8 mouse cellular contexts compared by ENCODE assay signal in genomic region chr19:5894002-5894678, GRCm38 (mm10). TPM values are rescaled to one million over a fixed set of nuclear protein-coding genes. Genes with fewer than 3 reads are reported as not detected.
DNase-seq lines count a peak whose midpoint lies in the region.

Gene Tigd3 (minus strand): TSS chr19:5894149.

- H3K36me3 ChIP-seq in megakaryocyte, embryonic 14.5 days (replicated peaks; ENCODE audit: low read length): peaks cover 75% of the 10 kb centered on the region

- no peaks in the 10 kb centered on the region for H3K27me3 ChIP-seq in megakaryocyte, embryonic 14.5 days (replicated peaks)

- no peaks in the 10 kb centered on the region for H3K9me3 ChIP-seq in megakaryocyte, embryonic 14.5 days

- peaks cover 37% of the 10 kb centered on the region for H3K4me1 ChIP-seq in megakaryocyte, embryonic 14.5 days

- H3K4me3 ChIP-seq in megakaryocyte, embryonic 14.5 days (replicated peaks): peak within 1 kb of the TSS; percentile 90

- DNase-seq in adrenal gland, adult (ENCODE audit: inconsistent age in 2 of 2, low spot score in 1 of 2): peak; percentile 94 to 98
- peak; percentile 98 for DNase-seq in embryo, embryonic 10 days (ENCODE audit: low spot score)
- peak; percentile 92 for DNase-seq in gastrocnemius, postnatal 10 days
- peak; percentile 96 for DNase-seq in induced T-regulatory cell, adult 2 months (ENCODE audit: low read depth)
- peak; percentile 88 to 96 for DNase-seq in left cerebral cortex, adult 9 months (ENCODE audit: low spot score in 2 of 2)
- peak; percentile 97 for DNase-seq in right cerebral cortex, adult 2 months (ENCODE audit: low spot score in 2 of 2)
- DNase-seq in urinary bladder, postnatal 10 days (ENCODE audit: low spot score): peak; percentile 75

RNA-seq across cellular contexts. Expression of gene Tigd3, which starts in this region (rescaled TPM):
- under 1 TPM; 0.82 to 0.95 TPM for total RNA-seq in gastrocnemius, postnatal 10 days (2021)
- 0.57 and 1.3 TPM in 2 replicates for polyA plus RNA-seq in megakaryocyte, embryonic 14.5 days (2012; ENCODE audit: insufficient read depth, low replicate concordance)

Comparison
In these comparisons a context has a peak if more than half of its experiments do, and no peak if none do; other contexts are left out.
1. Peak in every context shown above with its lines: DNase-seq and H3K4me3 ChIP-seq.
2. Peak in DNase-seq in gastrocnemius, postnatal 10 days; RNA of the gene not detected or under 1 TPM.